Mouse (Mus musculus): ENCODE results near the gene Ccdc188.
"Not testable (repeated sequence)": the region's sequence is repeated elsewhere in the genome, so short reads cannot be mapped to it uniquely, and the experiment has no call there.

DNA sequence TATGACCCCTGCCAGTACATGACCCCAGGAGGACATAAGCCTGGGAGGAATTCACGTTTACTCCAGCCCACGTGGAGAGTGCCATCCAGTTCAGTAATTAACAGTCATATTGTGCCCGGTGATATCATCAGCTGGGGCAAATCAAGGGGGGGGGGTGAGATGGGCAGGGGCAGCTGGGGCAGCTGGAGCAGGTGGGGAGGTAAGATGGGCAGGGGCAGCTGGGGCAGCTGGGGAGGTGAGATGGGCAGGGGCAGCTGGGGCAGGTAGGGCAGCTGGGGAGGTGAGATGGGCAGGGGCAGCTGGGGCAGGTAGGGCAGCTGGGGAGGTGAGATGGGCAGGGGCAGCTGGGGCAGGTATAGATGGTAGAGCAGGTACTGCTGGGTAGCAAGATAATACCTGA lies 22.1 kb upstream of the Ccdc188 start:
- TF ChIP-seq GATA1, TAL1 (IDR thresholded peaks at IDR 0.05; ENCODE audit: low read length): not testable (repeated sequence)

Measured in erythroblast, embryonic 14.5 days (primary cell).